Mouse (Mus musculus) lung, postnatal 0 days (tissue): ENCODE data around the gene H2al1n.

Experiments used
- CTCF ChIP-seq: IDR thresholded peaks from 2 replicates; pipeline ENCODE4 v1.5.1; 2016; ENCODE audit warnings: antibody characterized with exemption, mild to moderate bottlenecking
- EP300 ChIP-seq: IDR thresholded peaks from 2 replicates; pipeline ENCODE4 v1.6.1; 2016; ENCODE audit warnings: antibody characterized with exemption, mild to moderate bottlenecking, control low read depth

- TF ChIP-seq CTCF (no peak), EP300 (no peak)
Measured at GRCm38 (mm10) chrX:14206112-14206875, 4.7 kb upstream of the H2al1n start.
